Mouse (Mus musculus) inflammation-experienced regulatory T-cells, adult 6 months (primary cell): ENCODE measurements around the gene Pdlim4. TPM values are rescaled to one million over a fixed set of nuclear protein-coding genes. Genes with fewer than 3 reads are reported as not detected.
"Not testable (repeated sequence)": the region's sequence is repeated elsewhere in the genome, so short reads cannot be mapped to it uniquely, and the experiment has no call there.

Experiments used
- ATAC-seq: one replicate; pipeline ENCODE4 v1.8.0; 2017
- polyA plus RNA-seq, 3 experiments: library from polyadenylated mRNA; unstranded; fragments of 100-300 nt; shearing (Covaris generic); gene quantifications; one replicate each; pipeline ENCODE4 v1.2.1; 2017

Gene Pdlim4
- polyA plus RNA-seq, 3 experiments from 2014 or later = 0.49 to 1.1 (median 0.50) TPM

- ATAC-seq = no peak
Observed at GRCm38 (mm10) chr11:54060316-54060715, 8.5 kb downstream of the Pdlim4 start.

GRCm38 (mm10) chr11:54059526-54059925 is 9.3 kb downstream of the Pdlim4 start:
- no peak for ATAC-seq

GRCm38 (mm10) chr11:54058643-54059042 is 10.2 kb downstream of the Pdlim4 start:
- ATAC-seq = no peak

GRCm38 (mm10) chr11:54058056-54058617 is 10.7 kb downstream of the Pdlim4 start:
- ATAC-seq = no peak

GRCm38 (mm10) chr11:54057428-54057827 is 11.4 kb downstream of the Pdlim4 start:
- ATAC-seq = no peak

- no peak for ATAC-seq
Observed at GRCm38 (mm10) chr11:54056132-54056531, 12.7 kb downstream of the Pdlim4 start.

- ATAC-seq = no peak
Observed at GRCm38 (mm10) chr11:54054257-54054656, 14.6 kb downstream of the Pdlim4 start.

- ATAC-seq = no peak
Observed at GRCm38 (mm10) chr11:54053090-54053489, 15.7 kb downstream of the Pdlim4 start.

- ATAC-seq = no peak
Observed at GRCm38 (mm10) chr11:54052128-54052527, 16.7 kb downstream of the Pdlim4 start.

- no peak for ATAC-seq
Observed at GRCm38 (mm10) chr11:54051161-54051560, 17.7 kb downstream of the Pdlim4 start.

GRCm38 (mm10) chr11:54050205-54050604 is 18.6 kb downstream of the Pdlim4 start:
- ATAC-seq = no peak

GRCm38 (mm10) chr11:54040676-54041075 is 28.1 kb downstream of the Pdlim4 start:
- ATAC-seq = no peak

GRCm38 (mm10) chr11:54032872-54033271 is 35.9 kb downstream of the Pdlim4 start:
- not testable (repeated sequence) for ATAC-seq

- no peak for ATAC-seq
Observed at GRCm38 (mm10) chr11:54028997-54029396, 39.8 kb downstream of the Pdlim4 start.

GRCm38 (mm10) chr11:54028044-54028951 is 40.5 kb downstream of the Pdlim4 start, which contains the start of gene Slc22a4:
Gene Slc22a4 (minus strand): TSS chr11:54028090.
- ATAC-seq = no peak

- no peak for ATAC-seq
Observed at GRCm38 (mm10) chr11:54027131-54028043, 41.4 kb downstream of the Pdlim4 start.

GRCm38 (mm10) chr11:54026491-54027041 is 42.2 kb downstream of the Pdlim4 start:
- no peak for ATAC-seq

- ATAC-seq = no peak
Observed at GRCm38 (mm10) chr11:54021396-54022093, 47.3 kb downstream of the Pdlim4 start.

GRCm38 (mm10) chr11:54018893-54019732 is 49.7 kb downstream of the Pdlim4 start:
- no peak for ATAC-seq

GRCm38 (mm10) chr11:54017596-54017995 is 51.2 kb downstream of the Pdlim4 start:
- ATAC-seq = no peak

- ATAC-seq = no peak
Observed at GRCm38 (mm10) chr11:54016051-54016450, 52.8 kb downstream of the Pdlim4 start.
